Mouse (Mus musculus) kidney, embryonic 15.5 days (tissue): Measurements from ENCODE around the gene Adck1. TPM values are rescaled to one million over a fixed set of nuclear protein-coding genes. Genes with fewer than 3 reads are reported as not detected.

Source experiments
- ATAC-seq: fragments of 200-750 bp; cut with Nextera tagmentation; replicated peaks from 2 replicates; pipeline ENCODE4 v1.8.0; 2017; ENCODE audit warnings: moderate TSS enrichment; ENCODE audit not compliant: low FRiP score
- H3K27ac ChIP-seq: fragments of 300-500 bp; sonication (generic); 2 replicates; pipeline ENCODE4 v1.5.1; 2015; ENCODE audit warnings: mild to moderate bottlenecking, inconsistent platforms
- H3K27me3 ChIP-seq: fragments of 300-500 bp; sonication (generic); 2 replicates; pipeline ENCODE4 v1.6.1; 2015; ENCODE audit warnings: inconsistent platforms
- H3K36me3 ChIP-seq: fragments of 300-500 bp; sonication (generic); 2 replicates; pipeline ENCODE4 v1.6.1; 2015; ENCODE audit warnings: inconsistent platforms
- H3K4me1 ChIP-seq: fragments of 300-500 bp; sonication (generic); 2 replicates; pipeline ENCODE4 v1.6.1; 2015; ENCODE audit warnings: inconsistent platforms
- H3K4me2 ChIP-seq: fragments of 300-500 bp; sonication (generic); 2 replicates; pipeline ENCODE4 v1.6.1; 2015; ENCODE audit warnings: moderate library complexity, mild to moderate bottlenecking, inconsistent platforms
- H3K4me3 ChIP-seq: fragments of 300-500 bp; sonication (generic); replicated peaks from 2 replicates; pipeline ENCODE4 v1.5.1; 2015; ENCODE audit warnings: mild to moderate bottlenecking, inconsistent platforms
- H3K9ac ChIP-seq: fragments of 300-500 bp; sonication (generic); 2 replicates; pipeline ENCODE4 v1.6.1; 2015; ENCODE audit warnings: mild to moderate bottlenecking, inconsistent platforms
- H3K9me3 ChIP-seq: fragments of 300-500 bp; sonication (generic); replicated peaks from 2 replicates; pipeline ENCODE4 v1.6.1; 2016; ENCODE audit warnings: inconsistent platforms
- WGBS: fragments of 180-500 bp; shearing (Covaris S2); methylation state at CpG from one replicate; pipeline ENCODE4 v1.1.7; 2015; ENCODE audit warnings: mixed read lengths; 5-methylcytosine and 5-hydroxymethylcytosine counted together
- polyA plus RNA-seq: library from polyadenylated mRNA; unstranded; fragments of >200 nt; fragmentation: Nextera tagmentation; extraction: Ambion mirVana; gene quantifications from 2 replicates; pipeline ENCODE4 v1.2.1, GENCODE M21; 2015

Gene Adck1
- polyA plus RNA-seq, 1 experiment from 2014 or later, result 21.8 TPM

DNA sequence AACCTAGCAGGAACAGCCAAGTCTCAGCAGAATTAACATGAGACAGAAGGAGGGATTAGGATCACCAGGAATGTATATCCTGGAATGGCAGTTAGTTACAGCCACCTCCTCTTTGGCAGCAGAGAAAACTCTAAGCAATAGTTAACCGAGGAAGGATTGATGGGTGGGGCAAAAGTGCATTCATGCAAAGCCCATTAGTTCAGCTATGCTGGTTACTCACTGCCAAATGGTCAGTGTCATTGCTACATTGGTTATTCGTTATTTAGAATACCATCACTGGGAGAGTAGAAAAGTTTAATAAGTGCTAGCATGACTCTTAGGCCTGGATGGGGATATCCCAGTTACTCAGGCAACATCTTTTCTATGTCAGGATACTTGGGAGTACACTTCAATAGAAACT lies 130.5 kb downstream of the Adck1 start:
- Histone ChIP-seq H3K36me3 (no peaks in the 10 kb centered on the region), H3K4me1 (no peaks in the 10 kb centered on the region), H3K9me3 (no peaks in the 10 kb centered on the region), H3K9ac (no peak overlapping the region), H3K27ac (no peak overlapping the region), H3K4me3 (no peak overlapping the region), H3K4me2 (no peak overlapping the region), H3K27me3 (no peaks in the 10 kb centered on the region)
- ATAC-seq, result peak; percentile 79
- WGBS, result 34% methylated on average over 2 of the region's 2 CpGs

Other genes starting within 250 kb of the Adck1 start
- gene Gm10436, start 178.4 kb upstream of the Adck1 start, polyA plus RNA-seq, result not detected in 2 replicates
- not detected in 2 replicates for gene Gm8332, start 110.5 kb upstream of the Adck1 start, polyA plus RNA-seq
- 0.12 and 0.13 TPM in 2 replicates for gene Gm5662, start 86.1 kb upstream of the Adck1 start, polyA plus RNA-seq
- gene Gm5039, start 36.5 kb upstream of the Adck1 start, polyA plus RNA-seq, result not detected in 2 replicates